Mouse (Mus musculus) MEL (cell line): ENCODE measurements at regions not wholly inside any gene's neighbourhood (a gene's known extent, or its start where the extent isn't known, plus 50 kb on each side); places are given as distances from the start of the nearest gene placed in this dataset.
A peak's percentile ranks its signal among the peaks of the same experiment; 100 is the strongest.
"Not testable (repeated sequence)": the region's sequence is repeated elsewhere in the genome, so short reads cannot be mapped to it uniquely, and the experiment has no call there.

Experiments used
- DNase-seq: peaks from one replicate; pipeline ENCODE4 v3.0.0; 2011; ENCODE audit warnings: low read depth, low spot score
- H3K27ac ChIP-seq: 2 replicates; pipeline ENCODE4 v1.5.1; 2012; ENCODE audit warnings: low read depth, mild to moderate bottlenecking, control low read depth, low read length, moderate library complexity; ENCODE audit not compliant: control insufficient read depth
- H3K27me3 ChIP-seq, 2 experiments: fragments of 150-350 bp in 1 of 2; sonication (generic) in 1 of 2; 2 replicates each; pipeline ENCODE4 v1.6.1; 2012; ENCODE audit warnings: low read length in 2 of 2, mild to moderate bottlenecking in 2 of 2, improper control_type of control experiment in 1 of 2, moderate library complexity in 1 of 2; ENCODE audit not compliant: insufficient read depth in 2 of 2, control insufficient read depth in 1 of 2
- H3K36me3 ChIP-seq, 2 experiments: 2 replicates each; pipeline ENCODE4 v1.6.1; 2012 to 2014; ENCODE audit warnings: low read length in 2 of 2, improper control_type of control experiment in 1 of 2, inconsistent platforms in 1 of 2, mild to moderate bottlenecking in 1 of 2; ENCODE audit not compliant: insufficient read depth in 2 of 2, control insufficient read depth in 1 of 2
- H3K4me1 ChIP-seq, 2 experiments: fragments of 150-350 bp in 1 of 2; sonication (generic) in 1 of 2; 2 replicates each; pipeline ENCODE4 v1.6.1; 2012; ENCODE audit warnings: low read length in 2 of 2, improper control_type of control experiment in 1 of 2, mild to moderate bottlenecking in 1 of 2; ENCODE audit not compliant: insufficient read depth in 2 of 2, control insufficient read depth in 1 of 2
- H3K4me3 ChIP-seq, 2 experiments: fragments of 150-350 bp in 1 of 2; sonication (generic) in 1 of 2; 2 replicates each; pipeline ENCODE4 v1.5.1; 2012; ENCODE audit warnings: low read depth in 2 of 2, low read length in 2 of 2, mild to moderate bottlenecking in 2 of 2, moderate library complexity in 2 of 2, control low read depth in 1 of 2, improper control_type of control experiment in 1 of 2; ENCODE audit not compliant: control insufficient read depth in 1 of 2, insufficient read depth in 1 of 2
- H3K79me2 ChIP-seq: 2 replicates; pipeline ENCODE4 v1.6.1; 2012; ENCODE audit warnings: mild to moderate bottlenecking, low read length, moderate library complexity; ENCODE audit not compliant: control insufficient read depth, poor library complexity, insufficient read depth
- H3K9ac ChIP-seq: 2 replicates; pipeline ENCODE4 v1.6.1; 2012; ENCODE audit warnings: low read depth, mild to moderate bottlenecking, control low read depth, low read length, moderate library complexity; ENCODE audit not compliant: control insufficient read depth, poor library complexity, severe bottlenecking
- H3K9me3 ChIP-seq: fragments of 150-350 bp; sonication (generic); replicated peaks from 2 replicates; pipeline ENCODE4 v1.6.1; 2012; ENCODE audit warnings: mild to moderate bottlenecking, low read length, improper control_type of control experiment, moderate library complexity; ENCODE audit not compliant: insufficient read depth
- CHD2 ChIP-seq: IDR thresholded peaks from 2 replicates; pipeline ENCODE4 v1.6.1; 2011; ENCODE audit warnings: low read length, improper control_type of control experiment
- ELF1 ChIP-seq: IDR thresholded peaks from 2 replicates; pipeline ENCODE4 v1.6.1; 2014; ENCODE audit warnings: low read depth, mild to moderate bottlenecking, inconsistent platforms, low read length, improper control_type of control experiment, moderate library complexity
- EP300 ChIP-seq, 2 experiments: IDR thresholded peaks; 2 replicates each; pipeline ENCODE4 v1.6.1; 2011; ENCODE audit warnings: improper control_type of control experiment in 2 of 2, low read length in 2 of 2, low read depth in 1 of 2, mild to moderate bottlenecking in 1 of 2
- ETS1 ChIP-seq: IDR thresholded peaks from 2 replicates; pipeline ENCODE4 v1.6.1; 2012; ENCODE audit warnings: low read depth, mild to moderate bottlenecking, inconsistent platforms, low read length, improper control_type of control experiment, moderate library complexity
- GATA1 ChIP-seq: IDR thresholded peaks from 2 replicates; pipeline ENCODE4 v1.6.1; 2011; ENCODE audit warnings: low read depth, low read length, improper control_type of control experiment
- KAT2A ChIP-seq: conservative IDR thresholded peaks from 2 replicates; pipeline ENCODE4 v1.6.1; 2012; ENCODE audit warnings: low read depth, low read length, improper control_type of control experiment, inconsistent platforms
- MAFK ChIP-seq: IDR thresholded peaks from 2 replicates; pipeline ENCODE4 v1.6.1; 2011; ENCODE audit warnings: low read depth, mild to moderate bottlenecking, low read length, improper control_type of control experiment, borderline replicate concordance
- MYB ChIP-seq: IDR thresholded peaks from 2 replicates; pipeline ENCODE4 v1.6.1; 2011; ENCODE audit warnings: mild to moderate bottlenecking, low read depth, low read length, improper control_type of control experiment
- NELFE ChIP-seq: IDR thresholded peaks from 2 replicates; pipeline ENCODE4 v1.6.1; 2011; ENCODE audit warnings: low read depth, low read length, improper control_type of control experiment
- NRF1 ChIP-seq: IDR thresholded peaks from 2 replicates; pipeline ENCODE4 v1.6.1; 2014; ENCODE audit warnings: low read depth, mild to moderate bottlenecking, inconsistent platforms, low read length, improper control_type of control experiment, moderate library complexity; ENCODE audit not compliant: poor library complexity, insufficient read depth, severe bottlenecking
- RCOR1 ChIP-seq: IDR thresholded peaks from 2 replicates; pipeline ENCODE4 v1.6.1; 2012; ENCODE audit warnings: low read depth, mild to moderate bottlenecking, inconsistent platforms, low read length, improper control_type of control experiment
- SIN3A ChIP-seq: IDR thresholded peaks from 2 replicates; pipeline ENCODE4 v1.6.1; 2012; ENCODE audit warnings: low read length, improper control_type of control experiment, inconsistent platforms
- TAL1 ChIP-seq: IDR thresholded peaks from 2 replicates; pipeline ENCODE4 v1.6.1; 2012; ENCODE audit warnings: mild to moderate bottlenecking, inconsistent platforms, low read length, moderate library complexity, mixed read lengths
- TBP ChIP-seq: IDR thresholded peaks from 2 replicates; pipeline ENCODE4 v1.8.0; 2011; ENCODE audit warnings: low read depth, low read length, improper control_type of control experiment
- TCF12 ChIP-seq: IDR thresholded peaks from 2 replicates; pipeline ENCODE4 v1.6.1; 2014; ENCODE audit warnings: low read depth, mild to moderate bottlenecking, inconsistent platforms, low read length, improper control_type of control experiment, moderate library complexity
- ZKSCAN1 ChIP-seq: IDR thresholded peaks from 2 replicates; pipeline ENCODE4 v1.6.1; 2012; ENCODE audit warnings: low read depth, mild to moderate bottlenecking, inconsistent platforms, low read length, improper control_type of control experiment, moderate library complexity
- ZNF384 ChIP-seq: IDR thresholded peaks from 2 replicates; pipeline ENCODE4 v1.6.1; 2012; ENCODE audit warnings: low read depth, mild to moderate bottlenecking, inconsistent platforms, low read length, improper control_type of control experiment

- peak; percentile 46 for TF ChIP-seq MYB
- TF ChIP-seq TCF12: peak; percentile 82
- peak; percentile 51 for TF ChIP-seq ETS1
- peak; percentile 81 for TF ChIP-seq GATA1
- TF ChIP-seq RCOR1: peak; percentile 50; the same call in 1 of the 2 replicates
- peak; percentile 83 to 89 for TF ChIP-seq EP300 (IDR thresholded peaks at IDR 0.05; ENCODE audit: low read depth in 1 of 2, low read length in 2 of 2)
- TF ChIP-seq, all 39 proteins: peak for 6; not testable (repeated sequence) for 33
- not testable (repeated sequence) for H3K79me2 ChIP-seq, H3K27me3 ChIP-seq, H3K4me3 ChIP-seq, H3K27ac ChIP-seq, H3K9me3 ChIP-seq, H3K9ac ChIP-seq, H3K36me3 ChIP-seq, H3K4me1 ChIP-seq
- DNase-seq: peak; percentile 35
These were observed 1242.2 kb upstream of the Nudt12 start for GRCm38 (mm10) chr17:60255338-60255737.

DNA sequence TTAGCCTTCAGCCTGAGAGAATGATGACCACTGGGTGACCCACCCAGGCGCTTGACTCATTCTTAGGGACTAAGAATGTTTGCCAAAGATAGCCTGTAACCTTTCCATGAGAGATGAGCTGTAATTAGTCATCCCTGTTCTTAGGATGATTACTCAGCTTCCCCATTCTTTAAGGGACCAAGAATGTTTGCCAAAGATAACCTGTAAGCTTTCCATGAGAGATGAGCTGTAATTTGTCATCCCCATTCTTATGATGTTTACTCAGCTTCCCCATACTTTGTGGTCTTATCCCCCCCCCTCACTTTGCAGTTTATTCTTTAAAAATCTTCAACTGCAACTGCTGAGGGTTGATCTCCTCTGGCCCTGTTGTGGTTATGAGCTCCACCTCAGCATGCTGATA is 1236.8 kb upstream of the Nudt12 start:
- TF ChIP-seq RCOR1 (no peak), KAT2A (no peak), TAL1 (peak; percentile 39; the same call in 1 of the 2 replicates), NELFE (no peak), SIN3A (no peak), TBP (no peak), EP300 (IDR thresholded peaks at IDR 0.05; ENCODE audit: low read depth in 1 of 2, low read length in 2 of 2) (peak; percentile 53 to 75; a peak in 2 of 4 replicates)
- peaks cover 0 to 5% of the 10 kb centered on the region in 2 experiments; a peak in 2 of 4 replicates for H3K36me3 ChIP-seq
- no peaks in the 10 kb centered on the region for H3K27me3 ChIP-seq
- no peaks in the 10 kb centered on the region for H3K9me3 ChIP-seq
- no peak overlapping the region for H3K27ac ChIP-seq
- H3K9ac ChIP-seq: no peak overlapping the region
- H3K4me1 ChIP-seq: peaks cover 0 to 3% of the 10 kb centered on the region in 2 experiments; a peak in 2 of 4 replicates
- no peaks in the 10 kb centered on the region for H3K79me2 ChIP-seq
- DNase-seq: peak; percentile 50
- no peak overlapping the region for H3K4me3 ChIP-seq

- TF ChIP-seq TAL1: no peak
- TF ChIP-seq CHD2: no peak
- TF ChIP-seq ZNF384: no peak
- TF ChIP-seq NELFE: no peak
- no peak for TF ChIP-seq MAFK
- TF ChIP-seq ETS1: no peak
- TF ChIP-seq NRF1: no peak
- TF ChIP-seq SIN3A: no peak
- no peak for TF ChIP-seq ELF1
- no peak for TF ChIP-seq EP300 (IDR thresholded peaks at IDR 0.05; ENCODE audit: low read depth in 1 of 2, low read length in 2 of 2)
- no peak for TF ChIP-seq ZKSCAN1
- Histone ChIP-seq H3K27ac (no peak overlapping the region), H3K27me3 (no peaks in the 10 kb centered on the region), H3K79me2 (no peaks in the 10 kb centered on the region), H3K9me3 (no peaks in the 10 kb centered on the region), H3K4me3 (no peak overlapping the region), H3K36me3 (no peaks in the 10 kb centered on the region), H3K4me1 (no peaks in the 10 kb centered on the region), H3K9ac (no peak overlapping the region)
- DNase-seq: no peak
These were observed 1221.3 kb upstream of the Nudt12 start for GRCm38 (mm10) chr17:60234519-60234918.
